Mouse (Mus musculus) small intestine, adult 2 months (tissue): ENCODE data around the gene Sap30bp. TPM values are rescaled to one million over a fixed set of nuclear protein-coding genes. Genes with fewer than 3 reads are reported as not detected.
A peak's percentile ranks its signal among the peaks of the same experiment; 100 is the strongest.

ENCODE experiments used
- H3K27ac ChIP-seq: fragments of 200-500 bp; 2 replicates; pipeline ENCODE4 v1.5.1; 2012; ENCODE audit warnings: low read depth, low read length, control low read depth, inconsistent platforms; ENCODE audit not compliant: insufficient read depth
- H3K27me3 ChIP-seq: fragments of 200-500 bp; 2 replicates; pipeline ENCODE4 v1.6.1; 2012; ENCODE audit warnings: mild to moderate bottlenecking, moderate library complexity, low read length, inconsistent platforms; ENCODE audit not compliant: control insufficient read depth, insufficient read depth
- H3K36me3 ChIP-seq: fragments of 200-500 bp; 2 replicates; pipeline ENCODE4 v1.6.1; 2012; ENCODE audit warnings: mild to moderate bottlenecking, low read length, control low read depth, inconsistent platforms; ENCODE audit not compliant: control insufficient read depth, insufficient read depth
- H3K4me1 ChIP-seq: fragments of 200-500 bp; 2 replicates; pipeline ENCODE4 v1.6.1; 2012; ENCODE audit warnings: low read length, inconsistent platforms, mixed read lengths; ENCODE audit not compliant: control insufficient read depth, insufficient read depth, insufficient read length
- H3K4me3 ChIP-seq: fragments of 200-500 bp; 2 replicates; pipeline ENCODE4 v1.5.1; 2012; ENCODE audit warnings: low read depth, mild to moderate bottlenecking, control low read depth, inconsistent platforms, low read length, moderate library complexity
- CTCF ChIP-seq: fragments of 200-500 bp; IDR thresholded peaks from 2 replicates; pipeline ENCODE4 v1.5.1; 2012; ENCODE audit warnings: low read depth, mild to moderate bottlenecking, control low read depth, inconsistent platforms, low read length, moderate library complexity, mixed read lengths; ENCODE audit not compliant: insufficient replicate concordance, insufficient read length; ENCODE audit errors: extremely low read depth
- POLR2A ChIP-seq: fragments of 200-500 bp; IDR thresholded peaks from 2 replicates; pipeline ENCODE4 v1.6.1; 2012; ENCODE audit warnings: low read depth, mild to moderate bottlenecking, control low read depth, inconsistent platforms, low read length, moderate library complexity
- WGBS: fragments of 180-500 bp; shearing (Covaris S2); methylation state at CpG from one replicate; pipeline ENCODE4 v1.1.7; 2018; 5-methylcytosine and 5-hydroxymethylcytosine counted together
- polyA plus RNA-seq: library from polyadenylated mRNA; depleted of rRNA; stranded (reverse); fragments of >200 nt; gene quantifications from 2 replicates; pipeline ENCODE4 v1.2.3, GENCODE M21; 2012

The Sap30bp gene
- polyA plus RNA-seq, 1 experiment, result 27.1 TPM

- H3K36me3 ChIP-seq, result peaks cover 49% of the 10 kb centered on the region
- no peaks in the 10 kb centered on the region; the same call in 1 of the 2 replicates for H3K4me1 ChIP-seq
- no peak overlapping the region for H3K27ac ChIP-seq
- no peak for TF ChIP-seq CTCF
- no peak for TF ChIP-seq POLR2A
- H3K4me3 ChIP-seq, result no peak overlapping the region
- WGBS, result 81% methylated on average over 4 of the region's 4 CpGs
- no peaks in the 10 kb centered on the region for H3K27me3 ChIP-seq
These were observed 64.0 kb downstream of the Sap30bp start for GRCm38 (mm10) chr11:115997047-115997446.

- WGBS, result 76% methylated on average over 5 of the region's 5 CpGs
- Histone ChIP-seq H3K27ac (no peak overlapping the region), H3K36me3 (peaks cover 46% of the 10 kb centered on the region), H3K4me1 (no peaks in the 10 kb centered on the region; the same call in 1 of the 2 replicates), H3K4me3 (no peak overlapping the region), H3K27me3 (no peaks in the 10 kb centered on the region)
- TF ChIP-seq POLR2A (no peak), CTCF (no peak)
These were observed 64.6 kb downstream of the Sap30bp start for GRCm38 (mm10) chr11:115997662-115998061.

DNA sequence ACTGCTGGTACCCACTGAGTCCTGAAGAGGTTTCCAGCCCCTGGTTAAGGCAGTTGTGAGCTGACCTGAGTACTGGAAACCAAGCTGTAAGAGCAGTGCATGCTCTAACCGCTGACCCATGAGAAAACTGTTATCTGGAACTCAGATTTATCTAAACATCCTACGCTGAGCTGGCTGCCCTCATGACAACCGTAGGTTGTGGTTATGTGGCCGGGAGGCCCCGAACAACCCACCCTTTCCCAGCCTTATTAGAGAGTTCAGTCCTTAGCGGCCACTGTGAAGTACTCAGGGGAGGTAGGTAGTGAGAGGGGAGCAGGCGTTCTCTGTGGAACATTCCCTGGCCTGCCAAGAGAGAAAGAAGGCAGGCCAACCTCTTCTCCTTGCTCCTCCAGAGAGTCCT lies 65.9 kb downstream of the Sap30bp start:
- H3K27me3 ChIP-seq, result no peaks in the 10 kb centered on the region
- peaks cover 1% of the 10 kb centered on the region; the same call in 1 of the 2 replicates for H3K4me1 ChIP-seq
- WGBS, result 69% methylated on average over 7 of the region's 7 CpGs

GRCm38 (mm10) chr11:115999538-116000143 lies 66.6 kb downstream of the Sap30bp start:
- Histone ChIP-seq H3K4me3 (no peak overlapping the region), H3K27me3 (no peaks in the 10 kb centered on the region), H3K4me1 (peaks cover 5% of the 10 kb centered on the region), H3K36me3 (peaks cover 43% of the 10 kb centered on the region), H3K27ac (no peak overlapping the region)
- WGBS, result 20% methylated on average over 14 of the region's 14 CpGs
- no peak for TF ChIP-seq POLR2A
- TF ChIP-seq CTCF, result peak; percentile 61; the same call in 1 of the 2 replicates

More for the DNA sequence above, 65.9 kb downstream of the Sap30bp start:
- H3K27ac ChIP-seq, result no peak overlapping the region
- peaks cover 45% of the 10 kb centered on the region for H3K36me3 ChIP-seq
- no peak overlapping the region for H3K4me3 ChIP-seq
- no peak for TF ChIP-seq CTCF
- no peak for TF ChIP-seq POLR2A

- peaks cover 39% of the 10 kb centered on the region for H3K36me3 ChIP-seq
- no peaks in the 10 kb centered on the region for H3K27me3 ChIP-seq
- peaks cover 14% of the 10 kb centered on the region for H3K4me1 ChIP-seq
- 78% methylated on average over 10 of the region's 10 CpGs for WGBS
- TF ChIP-seq CTCF (no peak), POLR2A (no peak)
- no peak overlapping the region for H3K4me3 ChIP-seq
- H3K27ac ChIP-seq, result no peak overlapping the region
These were observed 67.5 kb downstream of the Sap30bp start for GRCm38 (mm10) chr11:116000607-116001006.

DNA sequence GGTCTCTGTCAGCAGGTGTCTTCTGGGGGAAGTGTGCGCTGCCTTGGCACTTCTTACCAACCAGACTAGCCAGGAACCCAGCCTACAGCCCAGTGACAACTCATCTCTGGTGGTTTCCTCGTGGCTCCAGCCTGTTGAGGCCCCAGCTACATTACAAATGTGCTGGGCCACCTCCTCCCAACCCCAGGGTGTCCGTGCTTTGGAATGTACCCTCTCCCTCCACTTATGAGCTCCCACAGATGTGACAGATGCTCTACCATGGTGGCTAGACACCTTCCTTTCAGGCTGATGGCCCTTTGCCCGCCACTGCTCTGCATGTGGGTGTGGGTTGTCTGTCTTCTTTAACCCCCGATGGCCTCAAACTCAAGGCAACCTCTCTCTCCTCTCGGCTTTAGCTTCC lies 68.6 kb downstream of the Sap30bp start:
- WGBS, result 70% methylated on average over 6 of the region's 6 CpGs
- H3K27me3 ChIP-seq, result no peaks in the 10 kb centered on the region

GRCm38 (mm10) chr11:116002894-116003293 lies 69.8 kb downstream of the Sap30bp start:
- WGBS, result 90% methylated on average over 3 of the region's 3 CpGs

More for the DNA sequence above, 68.6 kb downstream of the Sap30bp start:
- Histone ChIP-seq H3K4me3 (no peak overlapping the region), H3K36me3 (peaks cover 38% of the 10 kb centered on the region), H3K27ac (no peak overlapping the region), H3K4me1 (peaks cover 24% of the 10 kb centered on the region)
- TF ChIP-seq CTCF, result no peak
- TF ChIP-seq POLR2A, result no peak

More at GRCm38 (mm10) chr11:116002894-116003293, 69.8 kb downstream of the Sap30bp start:
- Histone ChIP-seq H3K27me3 (no peaks in the 10 kb centered on the region), H3K36me3 (peaks cover 42% of the 10 kb centered on the region), H3K4me3 (no peak overlapping the region), H3K4me1 (peaks cover 24% of the 10 kb centered on the region), H3K27ac (no peak overlapping the region)
- TF ChIP-seq CTCF (no peak), POLR2A (no peak)
